Mouse (Mus musculus) activated CD4-positive, CD25-positive, alpha-beta regulatory T cell, adult 9 weeks (primary cell): Measurements from ENCODE around the gene Lad1. TPM values are rescaled to one million over a fixed set of nuclear protein-coding genes. Genes with fewer than 3 reads are reported as not detected.

ENCODE experiments used
- polyA plus RNA-seq: library from polyadenylated mRNA; unstranded; fragments of 100-300 nt; shearing (Covaris generic); gene quantifications from one replicate; pipeline ENCODE4 v1.2.1, GENCODE M21; 2017

Lad1 gene
- polyA plus RNA-seq = 26.8 TPM

DNA sequence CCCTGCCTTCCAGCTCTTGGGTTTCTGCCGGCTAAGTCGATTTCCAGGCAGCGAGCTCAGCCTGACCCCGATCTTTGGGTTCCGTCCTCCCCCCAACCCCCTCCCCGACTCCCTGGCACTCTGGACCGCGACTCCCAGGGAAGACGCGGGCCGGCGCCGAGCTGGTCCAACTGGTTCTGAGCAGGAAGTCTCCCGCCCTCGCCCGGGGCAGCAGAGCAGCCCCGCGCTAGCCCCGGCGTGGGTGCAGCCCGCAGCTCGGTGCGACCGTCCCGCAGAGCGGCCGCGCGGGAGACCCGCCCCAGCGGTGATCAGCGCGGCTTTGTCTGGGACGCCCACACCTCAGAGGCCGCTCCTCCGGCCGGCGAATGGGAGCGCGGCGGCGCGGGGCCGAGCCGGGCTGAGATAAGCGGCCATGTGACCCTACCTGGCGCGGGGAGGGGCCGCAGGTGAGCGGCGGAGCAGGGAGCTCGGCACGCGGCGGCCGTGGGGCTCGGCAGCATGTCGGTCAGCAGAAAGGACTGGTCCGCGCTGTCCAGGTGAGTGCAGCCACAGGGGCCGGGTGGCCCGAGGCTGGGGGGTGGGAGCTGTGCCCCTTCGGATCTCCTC, at the start of gene Lad1:
Gene Lad1 (plus strand): TSS at position 118 of the 606 bp plus-strand sequence.

DNA sequence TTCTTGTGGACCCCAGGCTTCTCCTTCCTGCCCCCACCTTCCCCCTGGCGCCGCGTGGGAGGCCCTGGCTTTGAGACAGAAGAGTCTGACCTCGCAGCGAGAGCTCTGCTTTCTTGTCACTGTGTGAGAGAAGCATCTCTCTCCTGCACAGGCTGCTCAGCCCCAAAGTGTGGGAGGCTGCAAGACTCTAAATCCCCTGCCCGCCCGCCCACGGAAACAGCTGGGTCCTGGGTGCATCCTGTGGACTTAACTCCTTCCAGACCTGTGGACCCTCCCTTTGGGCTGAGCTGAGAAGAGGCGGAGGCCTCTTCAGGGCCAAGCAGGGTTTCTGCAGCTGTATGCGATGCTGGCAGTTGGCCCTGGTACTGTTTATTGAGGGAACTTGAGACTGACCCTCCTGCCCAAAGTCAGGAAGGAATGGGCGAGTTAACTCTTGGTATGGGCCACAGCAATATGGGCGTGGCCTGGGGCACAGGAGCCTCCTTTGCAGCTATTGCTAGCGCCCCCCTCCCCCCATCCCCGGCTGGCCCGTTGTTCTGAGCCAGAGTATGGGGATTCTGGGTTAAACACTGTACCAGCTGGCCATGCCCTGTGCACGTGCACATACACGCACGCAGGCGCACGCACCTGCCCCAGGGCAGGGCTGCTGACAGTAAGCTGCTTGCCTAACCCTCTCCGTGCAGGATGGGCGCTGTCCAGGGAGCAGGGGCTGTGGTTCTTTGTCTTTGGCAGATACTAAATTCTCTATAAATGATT, 39.4 kb upstream of the Lad1 start, which contains the start of gene Tnni1:
Gene Tnni1 (plus strand): TSS at position 655 of the 756 bp plus-strand sequence.

DNA sequence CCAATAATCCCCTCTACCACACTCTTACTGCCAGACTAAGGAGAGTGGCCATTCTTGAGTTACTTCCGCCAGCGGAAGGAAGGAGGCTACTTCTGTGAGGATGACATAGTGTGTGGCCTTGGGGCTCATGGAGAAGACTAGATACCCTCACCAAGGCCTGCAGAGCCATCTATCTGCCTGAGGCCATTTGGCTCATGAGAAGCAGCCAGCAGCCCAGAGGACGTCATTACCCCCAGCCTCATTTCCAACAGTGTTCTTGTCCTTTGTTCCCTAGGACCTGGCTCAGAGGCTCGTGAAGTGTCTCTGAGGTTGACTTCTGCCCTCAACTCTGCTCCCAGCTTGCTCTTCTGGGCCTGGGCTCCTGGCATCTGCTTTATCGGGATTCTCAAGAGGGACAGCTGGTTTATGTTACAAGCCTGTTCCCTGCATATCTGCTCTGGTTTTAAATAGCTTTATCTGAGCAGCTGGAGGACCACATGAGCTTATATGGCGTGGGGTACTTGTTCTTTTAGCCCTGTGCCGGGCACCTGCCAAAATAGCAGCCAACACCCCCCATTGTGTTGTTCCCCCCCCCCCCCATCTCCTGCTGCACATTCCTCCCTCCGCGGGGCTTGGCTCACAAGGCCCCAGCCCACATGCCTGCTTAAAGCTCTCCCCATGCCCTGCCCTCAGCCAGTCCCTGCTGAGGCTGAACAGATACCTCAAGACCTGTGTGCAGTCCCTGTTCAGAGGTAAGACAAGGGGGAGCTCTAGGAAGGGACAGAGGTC, 17.5 kb downstream of the Lad1 start, which contains the start of gene Tnnt2:
Gene Tnnt2 (plus strand): TSS at position 639 of the 768 bp plus-strand sequence.

Other genes starting within 250 kb of the Lad1 start
- gene Nav1, start 211.3 kb upstream of the Lad1 start, polyA plus RNA-seq = 0.51 TPM
- 85.8 TPM for gene Csrp1, start 98.5 kb upstream of the Lad1 start, polyA plus RNA-seq
- gene Phlda3, start 52.5 kb upstream of the Lad1 start, polyA plus RNA-seq = 1.7 TPM
- 0.27 TPM for gene Tnni1, start 39.2 kb upstream of the Lad1 start, polyA plus RNA-seq
- 0.72 TPM for gene Tnnt2, start 17.8 kb downstream of the Lad1 start, polyA plus RNA-seq
- not detected for gene Pkp1, start 100.6 kb downstream of the Lad1 start, polyA plus RNA-seq
- not detected for gene Igfn1, start 187.7 kb downstream of the Lad1 start, polyA plus RNA-seq
- gene Tmem9, start 189.6 kb downstream of the Lad1 start, polyA plus RNA-seq = 41.2 TPM
- not detected for gene Ascl5, start 232.2 kb downstream of the Lad1 start, polyA plus RNA-seq
- gene Cacna1s, start 234.2 kb downstream of the Lad1 start, polyA plus RNA-seq = 3.8 TPM